20 mouse cellular contexts compared by ENCODE assay signal in genomic region chr3:134509702-134510101, GRCm38 (mm10).
DNase-seq lines count a peak whose midpoint lies in the region; ATAC-seq lines count a peak whose summit lies in the region.
"Had no signal": no experiment of that assay in that cellular context is flagged by ENCODE, and none has a peak within 500 bp of the region (broad histone marks: within the 10 kb centered on the region; RNA-seq: fewer than 3 reads in every experiment).

No protein-coding gene starts in this region.

- intact Hi-C loops in heart, postnatal 10 days (cut with DNase I): no loop called here

- no peak for ATAC-seq in cerebellum, adult (ENCODE audit: insufficient number of reproducible peaks, low FRiP score, low TSS enrichment)
- ATAC-seq: CD4-positive, CD25-positive, alpha-beta regulatory T cell, adult 4 months; forebrain, embryonic 14.5 days; forebrain, embryonic 16.5 days had no signal

- peak; percentile 1 to 2 for DNase-seq in heart, postnatal 10 days
- DNase-seq in heart, adult 9 months (ENCODE audit: low spot score in 2 of 2): no peak
- peak; percentile 2 for DNase-seq in NIH3T3 (ENCODE audit: low read depth)
- DNase-seq in telencephalon, adult 2 months (ENCODE audit: low read depth, low spot score): peak; percentile 3
- no peak for DNase-seq in testis, postnatal 10 days (ENCODE audit: low spot score)
- DNase-seq: adrenal gland, adult 2 months; adrenal gland, postnatal 10 days; adrenal gland, postnatal 25 days; B cell, adult 2 months; cerebellum, adult 11 months; cerebellum, adult 18-20 months; cerebellum, adult 8-10 months; cerebellum, adult 9-11 months; cerebellum, postnatal 14 days; cerebellum, postnatal 36 days; embryo, embryonic 11 days had no signal

Comparison
In these comparisons a context has a peak if more than half of its experiments do, and no peak if none do; other contexts are left out.
1. DNase-seq: peak in heart, postnatal 10 days (2 of 2), NIH3T3 (single experiment) and telencephalon, adult 2 months (single experiment); none in heart, adult 9 months (0 of 2) and testis, postnatal 10 days (single experiment).